Mouse (Mus musculus) kidney, postnatal 4 days (tissue): ENCODE data around the gene Cnnm2.
"Not testable (repeated sequence)": the region's sequence is repeated elsewhere in the genome, so short reads cannot be mapped to it uniquely, and the experiment has no call there.

Experiments used
- DNase-seq, 2 experiments: peaks; one replicate each; pipeline ENCODE4 v3.0.0; 2021; ENCODE audit warnings: mixed read lengths in 2 of 2

The Cnnm2 gene

DNA sequence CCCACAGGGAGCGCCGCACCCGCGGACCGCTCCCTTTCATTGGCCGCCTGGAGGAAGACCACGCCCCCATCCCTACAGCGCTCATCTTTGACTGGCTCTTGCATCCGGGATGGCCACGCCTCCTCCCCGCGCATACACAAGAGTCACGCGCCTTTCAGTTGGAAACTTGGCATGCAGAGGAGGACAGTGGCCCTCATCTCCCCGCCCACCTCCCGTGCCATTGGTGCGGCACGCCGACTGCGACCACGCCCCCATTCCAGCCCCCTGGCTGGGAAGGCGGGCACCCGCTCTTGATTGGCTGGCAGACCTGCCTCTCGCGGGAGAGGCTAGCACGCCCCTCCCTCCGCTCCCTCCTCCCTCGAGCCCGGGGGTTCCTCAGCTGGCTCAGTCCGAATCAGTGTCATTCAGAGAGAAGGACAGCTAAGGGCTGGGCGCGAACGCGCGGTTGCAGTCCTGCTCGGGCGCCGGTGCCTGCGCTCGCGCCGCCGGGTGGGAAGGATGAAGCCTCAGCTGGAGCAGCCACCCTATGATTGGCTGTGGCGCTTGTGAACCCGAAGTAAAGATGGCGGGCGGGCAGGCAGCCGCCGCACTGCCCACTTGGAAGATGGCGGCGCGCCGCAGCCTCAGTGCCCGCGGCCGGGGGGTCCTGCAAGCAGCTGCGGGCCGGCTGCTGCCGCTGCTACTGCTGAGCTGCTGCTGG is at the start of gene Cnnm2:
Gene Cnnm2, plus strand, starts transcription at position 350 of the 700 bp plus-strand sequence.
- peak; percentile 100 for DNase-seq

DNA sequence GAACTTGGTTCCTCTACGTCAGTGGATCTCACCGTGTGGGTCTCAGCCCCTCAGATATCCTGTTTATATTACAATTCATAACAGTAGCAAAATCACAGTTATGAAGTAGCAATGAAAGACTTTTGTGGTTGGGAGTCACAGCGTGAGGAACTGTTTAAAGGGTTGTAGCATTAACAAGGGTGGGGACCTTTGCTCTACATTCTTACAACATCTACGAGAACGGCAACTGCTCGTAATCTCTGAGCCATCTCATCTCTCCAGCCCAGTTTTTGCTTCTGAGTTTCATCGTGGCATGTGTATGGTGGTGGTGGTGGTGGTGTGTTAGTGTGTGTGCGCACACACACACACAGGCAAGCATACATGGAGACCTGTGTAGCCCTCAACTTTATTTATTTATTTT is 47.2 kb upstream of the Cnnm2 start:
- no peak for DNase-seq

GRCm38 (mm10) chr19:46715016-46715415 is 46.4 kb upstream of the Cnnm2 start:
- DNase-seq: no peak

DNA sequence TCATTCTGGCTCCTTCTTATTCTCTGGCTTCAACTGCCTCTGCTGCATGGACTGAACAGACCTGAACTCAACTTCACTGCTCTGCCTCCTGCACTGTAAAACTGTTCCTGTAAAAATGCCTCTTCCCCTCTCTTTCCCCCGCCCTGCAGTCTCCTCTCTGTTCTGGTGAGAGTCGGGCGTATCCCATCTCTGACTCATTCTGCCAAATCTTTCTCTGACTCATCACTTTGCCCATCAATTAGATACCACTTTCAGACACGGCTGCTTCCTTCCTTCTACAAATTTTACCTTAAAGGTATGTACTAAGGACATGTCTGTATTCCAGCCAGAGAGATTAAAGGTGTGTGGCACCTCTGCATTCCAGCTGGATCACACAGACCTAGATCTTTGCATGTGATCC is 43.2 kb upstream of the Cnnm2 start:
- no peak for DNase-seq

- DNase-seq: no peak
These were observed 37.0 kb upstream of the Cnnm2 start for GRCm38 (mm10) chr19:46724411-46724810.

- no peak for DNase-seq
These were observed 35.3 kb upstream of the Cnnm2 start for GRCm38 (mm10) chr19:46726142-46726541.

GRCm38 (mm10) chr19:46727140-46727736 is 34.2 kb upstream of the Cnnm2 start:
- peak; percentile 41 to 60 for DNase-seq

DNA sequence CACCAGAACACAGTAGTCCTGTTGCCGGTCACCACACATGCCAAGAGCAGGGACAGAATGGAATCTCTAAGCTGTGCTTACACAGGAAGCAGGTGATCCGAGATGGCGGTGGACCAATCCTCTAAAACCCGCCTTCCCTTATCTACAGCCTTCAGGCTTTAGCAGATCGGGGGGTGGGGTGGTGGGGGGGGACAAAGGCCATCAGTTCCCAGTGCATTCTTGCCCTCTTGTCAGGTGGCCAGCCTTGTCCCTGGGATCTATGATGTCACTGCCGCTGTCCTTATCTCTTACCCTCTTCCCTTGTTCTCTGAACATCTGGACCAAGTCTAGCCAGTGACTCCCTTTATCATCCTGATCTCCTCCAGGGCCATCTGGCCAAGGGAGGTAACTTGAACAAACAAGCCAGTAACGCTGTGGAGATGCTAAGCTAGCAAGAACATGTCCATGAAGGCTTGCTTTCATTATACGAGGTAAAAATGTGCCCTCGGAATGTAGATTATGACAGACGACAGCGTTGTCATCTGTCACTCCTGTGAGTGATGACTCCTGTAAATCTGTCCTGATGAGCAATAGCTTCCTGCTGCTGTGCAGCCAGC is 33.4 kb upstream of the Cnnm2 start:
- DNase-seq: no peak

DNA sequence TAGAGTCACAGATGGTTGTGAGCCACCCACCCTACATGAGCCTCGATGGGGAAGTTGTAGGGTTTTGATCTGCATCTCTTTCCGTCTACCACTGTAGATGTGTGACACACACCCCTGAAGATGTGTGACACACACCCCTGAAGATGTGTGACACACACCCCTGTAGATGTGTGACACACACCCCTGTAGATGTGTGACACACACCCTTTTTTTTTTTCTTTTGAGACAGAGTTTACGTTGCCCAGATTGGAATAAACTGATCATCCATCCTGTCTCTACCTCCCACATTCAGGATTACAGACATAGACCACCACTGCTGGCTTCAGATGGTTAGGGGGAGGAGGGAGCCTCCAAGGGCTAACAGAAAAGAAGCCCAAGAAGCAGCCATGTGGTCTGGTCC is 32.5 kb upstream of the Cnnm2 start:
- no peak for DNase-seq

DNA sequence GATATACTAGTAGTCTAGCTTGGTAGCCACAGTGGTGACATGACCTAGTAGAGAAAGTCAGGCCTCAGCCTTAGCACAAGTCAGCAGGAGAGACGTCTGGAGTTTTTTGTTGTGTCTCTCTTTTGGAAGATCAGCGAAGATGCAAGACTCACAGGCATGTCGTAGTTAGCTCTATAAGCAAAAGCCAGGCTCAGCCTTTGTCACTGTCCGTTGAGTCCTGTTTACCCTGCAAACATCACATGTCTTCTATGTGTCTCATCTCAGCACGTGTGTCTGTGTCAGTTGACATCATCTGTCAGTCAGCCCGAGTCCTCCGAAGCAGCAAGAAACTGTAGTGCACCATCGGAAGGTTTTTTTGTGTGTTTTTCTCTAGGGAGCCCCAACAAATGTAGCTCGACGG is 30.0 kb upstream of the Cnnm2 start:
- no peak for DNase-seq

- DNase-seq: not testable (repeated sequence)
These were observed 28.7 kb upstream of the Cnnm2 start for GRCm38 (mm10) chr19:46732673-46733072.

DNA sequence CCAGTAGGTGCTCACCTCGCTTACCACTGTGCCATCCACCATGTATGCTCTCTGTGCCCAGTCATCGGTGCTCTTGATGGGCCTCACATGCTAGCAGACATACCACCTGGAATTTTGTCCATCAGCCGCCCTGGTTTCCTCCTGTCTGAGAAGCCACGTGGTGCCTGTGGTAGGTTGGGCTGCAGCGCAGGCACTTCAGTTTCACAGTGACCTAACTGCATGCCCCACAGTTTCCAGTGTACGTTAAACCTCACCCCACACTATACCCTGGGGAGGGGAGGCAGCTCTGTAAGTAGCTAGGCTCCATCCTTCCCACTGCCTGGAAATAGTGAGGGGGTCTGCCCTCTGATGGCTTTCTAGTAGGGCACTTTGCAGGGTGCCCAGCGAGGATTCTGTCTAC is 27.8 kb upstream of the Cnnm2 start:
- DNase-seq: no peak

GRCm38 (mm10) chr19:46735241-46735640 is 26.2 kb upstream of the Cnnm2 start:
- no peak for DNase-seq

DNA sequence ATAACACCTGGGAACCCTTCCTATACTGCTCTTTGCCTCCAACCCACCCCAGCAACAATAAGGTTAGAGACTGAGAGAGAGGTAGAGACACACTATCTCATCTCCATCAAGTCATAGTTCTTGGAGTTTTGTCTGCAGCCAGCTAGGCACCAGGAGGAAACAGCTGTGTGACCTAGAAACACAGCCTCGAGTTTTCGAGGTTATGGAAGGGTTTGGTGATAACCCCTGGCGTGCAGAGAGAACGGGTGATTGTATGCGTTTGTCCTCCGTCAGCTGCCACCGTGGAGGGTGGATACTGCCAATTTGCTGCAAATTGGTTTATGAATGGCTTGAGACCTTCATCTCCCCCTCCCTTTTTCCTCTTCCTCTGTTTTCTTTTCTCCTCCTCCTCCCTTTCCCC is 24.3 kb upstream of the Cnnm2 start:
- no peak for DNase-seq

DNA sequence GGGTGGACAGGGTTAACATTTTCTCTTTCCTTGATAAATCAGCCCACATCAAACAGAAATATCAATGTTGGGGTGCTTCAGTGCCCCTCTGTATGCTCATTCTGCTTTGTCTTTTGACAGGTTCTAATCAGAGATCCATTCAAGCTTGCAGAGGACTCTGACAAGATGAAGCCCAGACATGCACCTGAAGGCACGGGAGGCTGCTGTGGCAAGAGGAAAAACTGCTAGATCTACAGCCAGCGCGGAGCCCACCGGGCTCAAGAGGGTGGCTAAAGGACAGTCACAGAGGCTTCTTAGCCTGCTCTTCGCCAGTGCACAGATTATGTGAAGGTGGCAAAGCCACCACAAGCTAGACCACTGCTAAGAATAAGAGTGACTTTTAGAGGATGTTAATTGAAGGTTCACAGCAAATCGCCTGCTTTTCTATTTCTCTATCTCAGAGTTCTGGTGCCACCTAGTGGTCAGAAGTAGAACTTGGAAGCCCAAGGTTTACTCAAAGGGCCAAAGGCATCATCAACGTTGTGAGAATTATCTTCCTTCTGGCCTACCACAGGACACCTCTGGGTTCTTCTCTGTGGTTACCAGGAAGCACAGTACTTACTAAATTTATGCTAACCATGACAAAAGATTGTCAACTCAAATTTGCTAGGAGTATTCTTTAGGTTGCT is 20.9 kb upstream of the Cnnm2 start:
- peak; percentile 68 to 74 for DNase-seq

DNA sequence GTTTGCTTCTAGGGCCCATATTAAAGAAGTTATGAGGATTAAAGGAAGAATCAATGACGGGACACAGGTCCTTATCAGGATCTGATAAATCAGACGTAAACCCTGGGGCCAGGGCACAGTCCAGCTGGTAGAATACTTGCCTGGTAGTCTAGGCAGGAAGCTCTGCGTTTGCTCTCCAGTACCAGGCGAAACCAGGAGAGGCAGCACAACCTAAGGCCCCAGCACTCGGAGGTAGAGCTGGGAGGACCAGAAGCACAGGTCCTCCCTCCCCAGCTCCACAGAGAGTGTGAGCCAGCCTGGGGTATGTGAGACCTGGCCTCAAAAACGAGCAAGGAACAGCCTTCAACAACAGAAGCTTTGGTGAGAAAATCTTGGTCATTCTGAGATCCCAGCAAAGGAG is 19.8 kb upstream of the Cnnm2 start:
- no peak for DNase-seq

GRCm38 (mm10) chr19:46744681-46745080 is 16.7 kb upstream of the Cnnm2 start:
- no peak for DNase-seq

DNA sequence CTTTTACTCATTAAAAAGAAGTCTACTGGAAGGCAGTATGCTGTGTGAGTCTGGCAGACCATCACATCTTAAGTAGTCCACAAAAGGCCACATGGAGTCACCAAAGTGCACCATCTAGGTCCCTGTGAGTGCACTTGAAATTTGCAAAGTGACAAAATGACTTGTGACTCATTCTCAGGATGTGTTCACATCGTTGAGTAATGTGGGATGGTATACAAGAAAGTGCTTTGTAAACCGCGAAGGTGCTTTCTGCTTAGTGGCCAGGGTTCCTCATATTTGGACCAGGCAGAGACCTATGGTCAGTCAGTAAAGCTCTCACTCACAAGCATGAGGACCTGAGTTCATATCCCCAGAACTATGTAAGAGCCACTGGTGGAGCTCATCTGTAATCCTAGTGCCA is 13.6 kb upstream of the Cnnm2 start:
- no peak for DNase-seq

DNA sequence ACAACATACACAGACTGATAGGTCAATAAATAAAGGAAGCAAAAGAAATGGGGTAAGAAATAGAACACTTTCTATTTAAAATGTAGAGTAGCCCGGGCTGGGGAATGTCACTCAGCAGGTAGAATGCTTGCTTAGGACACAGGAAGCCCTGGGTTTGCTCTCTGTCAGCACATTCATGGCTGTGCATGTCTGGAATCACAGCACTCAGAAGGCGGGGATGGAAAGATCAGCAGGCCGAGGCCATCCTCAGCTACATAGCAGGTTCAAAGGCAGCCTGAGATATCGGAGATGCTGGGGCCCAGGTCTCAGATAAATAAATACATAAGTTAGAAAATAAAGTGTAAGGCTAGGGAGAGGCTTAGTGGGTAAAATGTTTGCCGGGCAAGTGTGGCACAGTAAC is 9.2 kb upstream of the Cnnm2 start:
- no peak for DNase-seq

- DNase-seq: peak; percentile 74 to 80
These were observed 6.3 kb upstream of the Cnnm2 start for GRCm38 (mm10) chr19:46755066-46755465.

DNA sequence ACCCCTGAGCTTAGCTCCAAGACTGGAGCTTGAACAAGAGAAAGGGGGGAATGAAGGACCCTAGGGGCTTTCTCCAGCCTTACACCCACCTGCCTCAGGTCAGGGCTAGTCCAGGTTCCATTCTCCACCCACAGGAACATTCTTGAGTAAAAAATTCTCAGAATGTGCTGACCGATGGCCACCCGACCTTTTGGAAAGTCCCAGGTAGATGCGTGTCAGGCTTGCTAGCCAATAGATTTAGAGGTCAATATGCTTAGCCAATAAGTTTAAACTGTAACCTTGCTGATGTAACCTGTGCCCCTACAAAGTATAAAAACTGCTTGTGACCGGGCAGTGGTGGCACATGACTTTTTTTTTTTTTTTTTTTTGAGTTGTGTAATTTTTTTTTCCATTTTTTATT is 5.2 kb upstream of the Cnnm2 start:
- no peak for DNase-seq

GRCm38 (mm10) chr19:46759096-46759495 is 2.3 kb upstream of the Cnnm2 start:
- no peak for DNase-seq

DNA sequence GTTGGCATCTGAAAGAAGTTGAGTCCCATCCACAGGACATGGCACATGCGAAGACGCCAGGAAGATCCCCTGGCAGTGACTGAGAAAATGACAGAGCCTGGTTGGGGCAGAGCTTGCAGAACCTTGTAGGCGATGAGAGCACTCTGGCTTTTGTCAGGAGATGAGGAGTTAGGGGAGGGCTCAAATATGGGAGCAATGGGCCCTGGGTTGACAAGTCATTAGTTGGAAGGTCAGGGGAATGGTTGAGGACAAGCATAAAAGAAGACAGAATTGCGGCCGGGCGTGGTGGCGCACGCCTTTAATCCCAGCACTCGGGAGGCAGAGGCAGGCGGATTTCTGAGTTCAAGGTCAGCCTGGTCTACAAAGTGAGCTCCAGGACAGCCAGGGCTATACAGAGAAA is 1.5 kb upstream of the Cnnm2 start:
- DNase-seq: not testable (repeated sequence)
